Mouse (Mus musculus): ENCODE results near the gene Steap3.

Steap3 gene

DNA sequence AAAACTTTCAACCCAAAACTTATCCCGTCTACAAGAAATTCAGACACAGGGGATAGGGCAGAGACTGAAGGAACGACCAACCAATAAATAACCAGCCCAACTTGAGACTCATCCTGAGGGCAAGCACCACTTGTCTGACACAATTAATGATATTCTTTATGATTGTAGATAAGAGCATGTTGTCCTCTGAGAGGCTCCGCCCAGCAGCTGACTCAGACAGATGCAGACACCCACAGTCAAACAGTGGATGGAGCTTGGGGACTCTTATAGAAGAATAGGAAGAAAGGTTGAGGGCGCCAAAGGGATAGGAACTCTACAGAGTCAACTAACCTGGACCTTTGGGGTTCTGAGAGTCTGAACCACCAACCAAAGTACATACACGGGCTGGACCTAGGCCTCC, 22.7 kb downstream of the Steap3 start:
- DNase-seq = no peak

DNA sequence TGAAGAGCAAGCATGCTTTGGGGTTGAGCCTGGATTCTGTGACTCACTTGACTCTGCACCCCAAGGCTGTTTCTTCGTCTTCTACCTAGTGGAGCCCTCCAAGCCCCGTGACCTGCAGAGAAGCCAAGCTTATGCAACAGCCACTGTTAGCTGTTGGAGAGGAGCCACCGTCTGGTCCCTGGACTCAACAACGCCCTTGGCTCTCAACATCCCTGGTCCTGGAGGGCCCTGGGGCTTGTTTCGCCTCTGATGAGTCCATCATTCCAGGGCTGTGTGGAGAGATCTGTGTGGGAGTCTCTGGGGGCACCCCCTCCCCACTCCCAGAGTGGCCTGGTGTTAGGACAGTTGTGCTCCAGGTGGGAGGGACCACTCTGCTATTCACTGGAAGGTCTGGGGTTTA, 24.3 kb downstream of the Steap3 start:
- DNase-seq = peak; percentile 70

GRCm38 (mm10) chr1:120247351-120247750, 25.2 kb downstream of the Steap3 start:
- DNase-seq = no peak

GRCm38 (mm10) chr1:120246946-120247345, 25.6 kb downstream of the Steap3 start:
- no peak for DNase-seq

DNA sequence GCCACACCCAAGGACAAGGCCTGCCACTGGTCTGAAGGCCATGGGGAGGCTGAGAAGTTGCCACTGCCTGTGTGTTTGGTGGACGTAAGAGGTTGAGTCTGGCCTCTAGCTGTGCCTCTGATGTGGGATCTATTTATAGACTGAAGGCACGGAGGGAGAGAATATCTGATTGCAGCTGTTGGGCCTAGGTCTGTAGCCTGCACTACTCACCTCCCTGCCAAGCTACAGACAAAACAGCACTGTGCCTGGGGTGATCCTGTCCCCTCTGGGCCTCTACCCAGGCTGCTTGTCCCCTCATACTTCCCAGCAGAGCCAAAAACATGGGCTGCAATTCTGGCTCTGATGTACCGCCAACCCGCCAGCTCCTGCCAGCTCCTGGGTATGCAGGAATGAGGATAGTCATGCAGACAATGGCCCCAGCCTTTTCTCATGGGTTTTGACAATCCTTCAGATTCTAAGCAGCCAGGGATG, 26.8 kb downstream of the Steap3 start:
- DNase-seq = peak; percentile 38

DNA sequence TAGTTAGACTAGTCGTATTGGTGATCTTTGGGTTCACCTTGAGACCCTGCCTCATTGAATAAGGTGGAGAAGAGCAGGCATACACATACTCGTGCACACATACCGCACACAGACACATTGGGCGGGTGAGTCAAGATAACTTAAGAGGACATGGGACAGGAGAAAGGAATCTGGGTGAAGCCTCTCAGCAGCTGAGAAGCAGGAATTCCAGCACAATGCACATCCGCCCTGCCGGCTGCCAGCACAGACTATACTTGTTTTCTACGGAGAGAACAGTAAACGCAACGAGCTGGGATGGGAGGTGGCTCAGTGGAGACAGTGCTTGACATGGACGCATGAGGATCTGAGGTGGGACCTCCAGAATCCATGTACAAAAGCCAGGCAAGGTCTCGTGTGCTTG, 27.9 kb downstream of the Steap3 start:
- no peak for DNase-seq

GRCm38 (mm10) chr1:120243987-120244386, 28.5 kb downstream of the Steap3 start:
- DNase-seq = no peak

GRCm38 (mm10) chr1:120237068-120237467, 35.4 kb downstream of the Steap3 start:
- DNase-seq = no peak

GRCm38 (mm10) chr1:120236424-120236823, 36.1 kb downstream of the Steap3 start:
- DNase-seq = no peak

DNA sequence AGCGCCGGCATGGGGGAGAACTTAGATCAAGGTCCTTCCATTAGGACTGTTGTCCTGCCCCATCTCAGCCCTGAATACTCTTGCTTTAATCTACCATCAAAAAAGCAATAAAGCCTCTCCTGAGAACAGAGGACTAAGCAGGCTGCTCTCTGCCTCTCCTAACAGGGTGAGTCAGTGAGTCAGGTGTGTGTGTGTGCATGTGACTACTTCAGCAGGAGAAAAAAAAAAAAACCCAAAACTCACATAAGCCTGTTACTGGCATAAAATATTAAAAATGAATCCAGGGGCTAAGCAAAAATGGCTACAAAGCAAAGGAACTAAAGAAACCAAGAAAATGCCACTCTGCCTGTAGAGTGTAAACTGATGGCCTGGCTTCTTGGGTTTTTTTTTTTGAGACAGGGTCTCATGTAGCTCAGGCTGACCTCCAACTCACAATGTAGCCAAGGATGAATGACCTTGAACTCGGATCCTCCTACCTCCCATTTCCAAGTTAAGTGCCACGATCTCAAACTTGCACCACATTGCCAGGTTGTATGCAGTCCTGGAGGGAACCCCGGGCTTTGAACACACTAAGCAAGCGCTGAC, 36.8 kb downstream of the Steap3 start:
- no peak for DNase-seq

DNA sequence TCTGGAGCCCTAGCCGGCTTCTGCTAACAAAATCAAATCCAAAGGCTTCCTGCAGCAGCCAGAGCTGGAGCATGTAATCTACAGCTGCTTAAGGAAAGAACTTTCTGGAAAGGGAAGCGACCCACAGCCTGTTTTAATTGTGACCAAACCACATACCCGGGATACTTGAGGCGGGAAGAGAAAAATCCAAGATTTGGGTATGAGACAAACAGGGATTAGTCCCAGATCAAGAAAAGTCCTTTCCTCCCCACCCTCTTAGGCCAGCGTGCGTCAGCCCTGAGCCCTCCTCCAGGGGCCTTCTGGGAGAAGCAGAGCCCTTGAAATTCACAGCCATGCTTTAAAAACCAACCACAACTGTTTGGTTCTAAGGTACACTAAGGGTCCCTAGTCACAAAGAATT, 40.3 kb downstream of the Steap3 start:
- DNase-seq = no peak

DNA sequence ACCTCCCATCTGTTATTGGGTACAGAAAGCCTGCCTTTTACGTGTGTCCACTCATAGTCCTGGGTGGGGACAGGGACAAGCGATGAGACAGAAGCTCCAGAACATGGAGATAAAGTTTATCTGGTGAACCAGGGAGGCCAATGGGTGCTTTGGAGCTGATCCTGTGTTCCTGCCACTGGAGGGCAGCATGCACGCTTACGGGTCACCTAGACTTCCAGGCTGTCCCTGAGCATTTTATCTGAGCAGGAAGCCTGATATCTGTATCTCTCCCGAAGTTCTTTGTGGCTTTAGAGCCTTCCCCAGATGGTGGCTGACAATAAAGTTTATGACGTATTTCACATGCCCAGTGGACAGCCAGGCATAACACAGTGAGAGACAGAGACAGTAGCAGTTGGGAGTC, 41.2 kb downstream of the Steap3 start:
- DNase-seq = peak; percentile 35

- DNase-seq = no peak
Observed at GRCm38 (mm10) chr1:120229723-120230471, 42.6 kb downstream of the Steap3 start.

DNA sequence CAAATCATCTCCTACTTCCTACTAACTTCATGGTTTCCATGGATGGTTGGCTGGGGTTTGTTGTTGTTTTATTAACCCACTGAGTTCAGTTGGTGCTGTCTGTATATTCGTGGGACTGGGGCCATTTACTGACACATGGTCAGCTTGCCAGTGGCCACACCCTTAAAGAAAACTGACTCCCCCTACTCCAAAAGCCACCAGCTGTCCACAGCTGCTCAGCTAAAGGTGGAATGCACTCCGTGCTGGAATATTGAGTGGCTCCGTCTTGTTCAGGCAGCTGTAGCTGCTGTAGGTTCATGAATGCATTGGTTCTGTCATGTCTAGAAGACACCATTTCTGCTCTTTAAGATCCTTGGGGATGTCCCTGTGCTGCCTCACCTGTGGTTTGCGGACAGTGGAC, 48.9 kb downstream of the Steap3 start:
- no peak for DNase-seq

- no peak for DNase-seq
Observed at GRCm38 (mm10) chr1:120221285-120221684, 51.2 kb downstream of the Steap3 start.

DNA sequence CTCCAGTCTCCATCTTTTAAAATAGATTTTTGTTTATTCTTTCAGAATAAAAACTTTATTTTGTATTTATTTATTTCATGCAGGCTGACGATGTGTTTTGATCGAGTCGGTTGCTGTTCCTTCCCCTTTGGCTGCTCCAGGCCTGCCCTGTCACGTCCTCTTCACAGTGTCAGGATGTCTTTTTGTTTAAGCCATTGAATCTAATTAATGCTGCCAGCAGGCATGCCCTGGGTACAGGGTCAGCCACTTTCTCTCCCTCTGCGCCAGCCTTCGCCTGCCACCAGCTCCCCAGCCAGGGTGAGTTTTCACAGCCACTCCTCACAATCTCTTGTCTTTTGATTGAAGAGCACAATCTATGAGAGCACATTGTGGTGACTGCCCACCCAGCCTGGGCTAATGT, 51.7 kb downstream of the Steap3 start:
- no peak for DNase-seq

- DNase-seq = no peak
Observed at GRCm38 (mm10) chr1:120208502-120209230, 63.8 kb downstream of the Steap3 start.

- DNase-seq = peak; percentile 43
Observed at GRCm38 (mm10) chr1:120207568-120207967, 64.9 kb downstream of the Steap3 start.

- no peak for DNase-seq
Observed at GRCm38 (mm10) chr1:120204834-120205233, 67.7 kb downstream of the Steap3 start.

- DNase-seq = no peak
Observed at GRCm38 (mm10) chr1:120203836-120204235, 68.7 kb downstream of the Steap3 start.

GRCm38 (mm10) chr1:120202542-120202941, 70.0 kb downstream of the Steap3 start:
- no peak for DNase-seq

DNA sequence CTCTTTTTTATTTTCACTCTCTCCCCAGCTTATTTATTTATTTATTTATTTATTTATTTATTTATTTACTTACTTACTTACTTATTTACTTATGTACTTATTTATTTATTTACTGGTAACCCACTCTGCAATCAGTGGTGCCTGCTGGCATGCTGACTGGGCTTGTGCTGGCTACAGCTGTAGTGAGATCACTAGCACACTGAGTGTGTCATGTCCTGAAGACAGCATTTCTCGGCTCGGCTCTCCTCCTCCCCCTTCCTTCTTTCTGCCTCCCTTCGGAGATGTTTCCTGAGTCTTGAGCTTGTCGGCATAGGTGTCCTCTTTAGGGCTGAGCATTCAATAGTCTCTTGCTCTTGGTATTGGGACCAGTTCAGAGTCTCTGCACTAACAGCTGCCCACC, 73.6 kb downstream of the Steap3 start:
- no peak for DNase-seq

DNA sequence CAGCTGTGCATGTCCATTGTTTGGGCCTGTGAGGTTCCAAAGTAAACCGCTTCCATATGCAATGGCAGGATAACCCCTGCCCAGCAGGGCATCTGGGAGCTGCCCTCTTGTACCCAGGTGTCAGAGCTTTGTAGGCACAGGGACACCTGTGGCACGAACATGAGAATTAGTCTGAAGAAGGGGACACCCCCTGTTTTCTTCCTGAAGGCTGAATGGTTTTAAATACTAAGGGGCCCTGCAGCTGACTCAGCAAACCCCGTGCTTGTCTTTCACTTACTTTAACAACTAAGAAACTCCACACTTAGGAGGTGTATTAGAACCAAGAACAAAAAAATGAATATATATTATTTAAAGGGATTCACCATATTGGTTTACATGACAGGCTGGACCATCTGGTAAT, 74.4 kb downstream of the Steap3 start:
- no peak for DNase-seq

DNA sequence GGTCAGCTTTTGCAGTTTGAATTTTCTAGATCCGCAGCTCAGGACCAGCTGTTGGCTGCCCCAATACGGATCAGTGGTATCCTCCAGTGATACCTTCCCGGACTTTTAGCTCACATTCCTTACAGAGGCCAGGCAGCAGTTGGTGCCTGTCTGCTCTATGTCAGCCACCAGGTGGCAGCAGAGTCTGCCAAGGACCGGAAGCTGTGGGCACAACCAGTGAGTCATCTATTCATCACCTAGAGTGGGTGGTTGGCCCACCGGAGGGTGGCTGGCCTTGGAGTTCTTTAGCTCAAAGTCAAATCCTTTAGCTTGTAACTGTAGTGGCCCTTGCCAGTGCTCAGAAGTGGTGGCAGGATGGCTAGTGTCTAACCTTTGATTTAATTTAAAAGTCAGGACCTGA, 75.3 kb downstream of the Steap3 start:
- DNase-seq = peak; percentile 74
